Mouse (Mus musculus) stomach, postnatal 0 days (tissue): ENCODE results near the gene Ttn.

Experiments
- CTCF ChIP-seq: IDR thresholded peaks from 2 replicates; pipeline ENCODE4 v1.5.1; 2016; ENCODE audit warnings: antibody characterized with exemption, low read depth, mild to moderate bottlenecking, moderate library complexity
- EP300 ChIP-seq: optimal IDR thresholded peaks from 2 replicates; pipeline ENCODE3; 2016; ENCODE audit warnings: antibody characterized with exemption

DNA sequence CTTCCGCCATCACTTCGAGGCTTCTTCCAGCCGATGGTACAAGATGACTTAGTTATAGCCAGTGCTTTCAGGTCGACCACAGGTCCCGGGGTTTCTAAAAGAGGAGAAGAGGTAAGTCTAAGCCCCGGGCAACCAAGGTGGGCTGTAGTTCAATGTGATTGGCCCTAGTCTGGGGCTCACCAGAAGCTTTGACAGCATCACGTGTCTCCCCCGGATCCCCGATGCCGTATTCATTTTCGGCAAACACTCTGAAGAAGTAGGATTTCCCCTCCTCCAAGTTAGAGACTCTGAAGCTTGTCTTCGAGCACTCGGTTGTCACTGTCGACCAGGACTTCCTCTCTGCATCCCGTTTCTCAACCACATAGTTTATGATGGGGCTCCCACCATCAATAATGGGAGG lies 225.9 kb downstream of the Ttn start:
- TF ChIP-seq CTCF (no peak), EP300 (no peak)
